Mouse (Mus musculus) neural tube, embryonic 12.5 days (tissue): Measurements from ENCODE around the gene Cpb1. TPM values are rescaled to one million over a fixed set of nuclear protein-coding genes. Genes with fewer than 3 reads are reported as not detected.

Experiments used
- ATAC-seq: fragments of 200-750 bp; cut with Nextera tagmentation; 2 replicates; pipeline ENCODE4 v1.8.0; 2017; ENCODE audit warnings: low read depth, mild to moderate bottlenecking, moderate TSS enrichment, moderate library complexity; ENCODE audit not compliant: low FRiP score
- H3K27ac ChIP-seq: fragments of 300-500 bp; sonication (generic); 2 replicates; pipeline ENCODE4 v1.5.1; 2016
- H3K27me3 ChIP-seq: fragments of 300-500 bp; sonication (generic); replicated peaks from 2 replicates; pipeline ENCODE4 v1.6.1; 2016; ENCODE audit warnings: mild to moderate bottlenecking
- H3K36me3 ChIP-seq: fragments of 300-500 bp; sonication (generic); 2 replicates; pipeline ENCODE4 v1.6.1; 2016; ENCODE audit warnings: mild to moderate bottlenecking
- H3K4me1 ChIP-seq: fragments of 300-500 bp; sonication (generic); 2 replicates; pipeline ENCODE4 v1.6.1; 2016
- H3K4me2 ChIP-seq: fragments of 300-500 bp; sonication (generic); replicated peaks from 2 replicates; pipeline ENCODE4 v1.6.1; 2016; ENCODE audit warnings: mild to moderate bottlenecking
- H3K4me3 ChIP-seq: fragments of 300-500 bp; sonication (generic); 2 replicates; pipeline ENCODE4 v1.5.1; 2016
- H3K9ac ChIP-seq: fragments of 300-500 bp; sonication (generic); 2 replicates; pipeline ENCODE4 v1.6.1; 2016; ENCODE audit warnings: mild to moderate bottlenecking
- H3K9me3 ChIP-seq: fragments of 300-500 bp; sonication (generic); 2 replicates; pipeline ENCODE4 v1.6.1; 2016; ENCODE audit warnings: mild to moderate bottlenecking
- WGBS: fragments of 180-500 bp; shearing (Covaris S2); methylation state at CpG from one replicate; pipeline ENCODE4 v1.1.7; 2016; 5-methylcytosine and 5-hydroxymethylcytosine counted together
- polyA plus RNA-seq: library from polyadenylated mRNA; unstranded; fragments of >200 nt; fragmentation: Nextera tagmentation; extraction: Ambion mirVana; gene quantifications from 2 replicates; pipeline ENCODE4 v1.2.1, GENCODE M21; 2016

The Cpb1 gene
- not detected in 2 replicates for polyA plus RNA-seq

DNA sequence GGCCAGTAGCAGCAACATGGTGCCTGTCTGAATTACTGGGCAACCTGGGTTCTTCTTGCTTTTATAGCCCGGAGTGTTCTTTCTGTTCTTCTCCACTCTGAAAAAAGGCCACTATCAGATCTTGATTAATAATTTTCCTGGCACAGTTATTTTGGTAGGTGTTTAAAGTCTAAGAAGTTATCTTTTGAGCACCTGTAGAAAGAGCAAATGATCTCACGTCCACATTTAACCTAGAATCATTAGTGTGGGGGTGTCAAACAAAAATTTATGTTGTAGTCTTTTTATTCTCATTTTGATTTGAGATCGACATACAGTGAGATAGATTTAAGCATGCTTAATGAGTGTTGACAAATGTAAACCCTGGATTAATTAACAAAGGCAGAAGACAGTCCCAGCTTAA, at the start of gene Cpb1:
Gene Cpb1 (minus strand): TSS at position 101 of the 400 bp plus-strand sequence.
- Histone ChIP-seq H3K27ac (no peak within 1 kb of the TSS), H3K4me2 (no peak within 1 kb of the TSS), H3K9ac (no peak within 1 kb of the TSS), H3K9me3 (no peaks in the 10 kb centered on the region), H3K27me3 (no peaks in the 10 kb centered on the region), H3K36me3 (no peaks in the 10 kb centered on the region), H3K4me1 (no peaks in the 10 kb centered on the region), H3K4me3 (no peak within 1 kb of the TSS)
- WGBS = 91% methylated on average over 3 of the region's 3 CpGs
- no peak for ATAC-seq

GRCm38 (mm10) chr3:20317233-20317632, 41.7 kb upstream of the Cpb1 start:
- no peak for ATAC-seq
- Histone ChIP-seq H3K27ac (no peak overlapping the region), H3K9ac (no peak overlapping the region), H3K4me1 (no peaks in the 10 kb centered on the region), H3K36me3 (no peaks in the 10 kb centered on the region), H3K27me3 (no peaks in the 10 kb centered on the region), H3K4me3 (no peak overlapping the region), H3K9me3 (no peaks in the 10 kb centered on the region), H3K4me2 (no peak overlapping the region)
- 14% methylated on average over 1 of the region's 1 CpGs for WGBS

GRCm38 (mm10) chr3:20309142-20309541, 33.6 kb upstream of the Cpb1 start:
- Histone ChIP-seq H3K36me3 (no peaks in the 10 kb centered on the region), H3K4me1 (no peaks in the 10 kb centered on the region), H3K27me3 (no peaks in the 10 kb centered on the region), H3K27ac (no peak overlapping the region), H3K9me3 (no peaks in the 10 kb centered on the region), H3K4me2 (no peak overlapping the region), H3K4me3 (no peak overlapping the region), H3K9ac (no peak overlapping the region)
- no peak for ATAC-seq
- 91% methylated on average over 4 of the region's 4 CpGs for WGBS

GRCm38 (mm10) chr3:20307256-20307655, 31.7 kb upstream of the Cpb1 start:
- H3K4me1 ChIP-seq = no peaks in the 10 kb centered on the region
- no peaks in the 10 kb centered on the region for H3K9me3 ChIP-seq
- 87% methylated on average over 4 of the region's 4 CpGs for WGBS
- H3K27ac ChIP-seq = no peak overlapping the region
- H3K4me2 ChIP-seq = no peak overlapping the region
- no peaks in the 10 kb centered on the region for H3K27me3 ChIP-seq
- no peak overlapping the region for H3K4me3 ChIP-seq
- no peak for ATAC-seq
- H3K36me3 ChIP-seq = no peaks in the 10 kb centered on the region
- no peak overlapping the region for H3K9ac ChIP-seq

- Histone ChIP-seq H3K27me3 (no peaks in the 10 kb centered on the region), H3K9ac (no peak overlapping the region), H3K4me2 (no peak overlapping the region), H3K36me3 (no peaks in the 10 kb centered on the region), H3K4me3 (no peak overlapping the region), H3K4me1 (no peaks in the 10 kb centered on the region), H3K9me3 (no peaks in the 10 kb centered on the region), H3K27ac (no peak overlapping the region)
- ATAC-seq = no peak
- 70% methylated on average over 2 of the region's 2 CpGs for WGBS
Observed at GRCm38 (mm10) chr3:20304758-20305352, 29.3 kb upstream of the Cpb1 start.

- Histone ChIP-seq H3K9ac (no peak overlapping the region), H3K9me3 (no peaks in the 10 kb centered on the region), H3K27ac (no peak overlapping the region), H3K36me3 (no peaks in the 10 kb centered on the region), H3K4me3 (no peak overlapping the region), H3K4me2 (no peak overlapping the region), H3K27me3 (no peaks in the 10 kb centered on the region), H3K4me1 (no peaks in the 10 kb centered on the region)
- no peak for ATAC-seq
- 88% methylated on average over 3 of the region's 3 CpGs for WGBS
Observed at GRCm38 (mm10) chr3:20295546-20295945, 20.0 kb upstream of the Cpb1 start.

GRCm38 (mm10) chr3:20294542-20295348, 19.2 kb upstream of the Cpb1 start:
- Histone ChIP-seq H3K9ac (no peak overlapping the region), H3K9me3 (no peaks in the 10 kb centered on the region), H3K27me3 (no peaks in the 10 kb centered on the region), H3K4me1 (no peaks in the 10 kb centered on the region), H3K36me3 (no peaks in the 10 kb centered on the region), H3K27ac (no peak overlapping the region), H3K4me2 (no peak overlapping the region), H3K4me3 (no peak overlapping the region)
- WGBS = 85% methylated on average over 9 of the region's 9 CpGs
- no peak for ATAC-seq

- Histone ChIP-seq H3K9ac (no peak overlapping the region), H3K27me3 (no peaks in the 10 kb centered on the region), H3K4me1 (no peaks in the 10 kb centered on the region), H3K27ac (no peak overlapping the region), H3K36me3 (no peaks in the 10 kb centered on the region), H3K4me2 (no peak overlapping the region), H3K9me3 (no peaks in the 10 kb centered on the region), H3K4me3 (no peak overlapping the region)
- ATAC-seq = no peak
Observed at GRCm38 (mm10) chr3:20291370-20291769, 15.8 kb upstream of the Cpb1 start.

- 90% methylated on average over 2 of the region's 2 CpGs for WGBS
- Histone ChIP-seq H3K9ac (no peak overlapping the region), H3K9me3 (no peaks in the 10 kb centered on the region), H3K4me3 (no peak overlapping the region), H3K4me2 (no peak overlapping the region), H3K27me3 (no peaks in the 10 kb centered on the region), H3K36me3 (no peaks in the 10 kb centered on the region), H3K27ac (no peak overlapping the region), H3K4me1 (no peaks in the 10 kb centered on the region)
- no peak for ATAC-seq
Observed at GRCm38 (mm10) chr3:20288761-20289160, 13.2 kb upstream of the Cpb1 start.

- Histone ChIP-seq H3K27ac (no peak overlapping the region), H3K4me2 (no peak overlapping the region), H3K9me3 (no peaks in the 10 kb centered on the region), H3K4me3 (no peak overlapping the region), H3K9ac (no peak overlapping the region), H3K4me1 (no peaks in the 10 kb centered on the region), H3K36me3 (no peaks in the 10 kb centered on the region), H3K27me3 (no peaks in the 10 kb centered on the region)
- no peak for ATAC-seq
- WGBS = 70% methylated on average over 1 of the region's 1 CpGs
Observed at GRCm38 (mm10) chr3:20281796-20282195, 6.3 kb upstream of the Cpb1 start.

DNA sequence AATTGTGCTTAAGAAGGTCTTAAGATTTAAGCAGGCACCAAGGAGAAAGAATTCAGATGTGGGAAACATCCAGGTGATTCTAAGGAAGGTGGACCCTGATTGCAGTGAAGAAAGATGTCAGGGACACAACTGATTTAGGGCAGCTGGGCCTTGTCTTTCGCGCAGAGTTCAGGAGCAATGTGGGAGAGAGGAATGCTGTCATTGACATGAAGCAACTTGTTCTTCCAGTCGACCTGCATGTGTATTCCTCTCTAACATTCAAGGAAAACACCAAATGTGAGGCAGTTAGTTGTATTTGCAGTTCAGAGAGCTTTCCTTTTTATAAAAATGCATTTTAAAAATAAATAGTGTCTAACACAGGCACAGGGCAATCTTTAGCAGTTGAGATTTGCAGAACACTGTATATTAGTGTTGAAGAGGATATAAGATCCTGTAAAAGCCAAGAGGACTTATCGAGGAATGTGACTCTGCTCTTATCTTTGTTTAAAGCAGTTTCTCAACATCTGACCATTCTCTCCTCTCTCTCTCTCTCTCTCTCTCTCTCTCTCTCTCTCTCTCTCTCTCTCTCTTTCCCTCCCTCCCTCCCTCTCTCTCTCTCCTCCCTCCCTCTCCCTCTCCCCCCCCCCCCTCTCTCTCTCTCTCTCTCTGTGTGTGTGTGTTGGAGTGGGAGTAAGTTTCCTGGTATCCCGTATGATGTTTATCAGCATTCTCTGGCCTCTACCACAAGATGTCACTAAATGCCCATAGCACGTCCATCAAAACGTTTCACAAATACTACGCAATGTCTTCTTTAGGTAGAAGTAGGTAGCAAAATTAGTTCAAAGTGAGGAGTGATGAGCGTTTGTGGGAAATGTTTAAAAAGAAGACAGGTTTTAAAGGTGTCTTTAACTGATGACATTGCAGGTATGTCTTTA, 20.7 kb downstream of the Cpb1 start:
- no peak overlapping the region for H3K4me2 ChIP-seq
- H3K9me3 ChIP-seq = no peaks in the 10 kb centered on the region
- H3K9ac ChIP-seq = no peak overlapping the region
- H3K4me3 ChIP-seq = no peak overlapping the region
- no peaks in the 10 kb centered on the region for H3K4me1 ChIP-seq
- no peaks in the 10 kb centered on the region for H3K27me3 ChIP-seq
- WGBS = 52% methylated on average over 9 of the region's 9 CpGs
- no peak overlapping the region for H3K27ac ChIP-seq
- no peaks in the 10 kb centered on the region for H3K36me3 ChIP-seq
- no peak for ATAC-seq

- Histone ChIP-seq H3K27me3 (no peaks in the 10 kb centered on the region), H3K4me1 (no peaks in the 10 kb centered on the region), H3K36me3 (no peaks in the 10 kb centered on the region), H3K27ac (no peak overlapping the region), H3K9ac (no peak overlapping the region), H3K4me3 (no peak overlapping the region), H3K9me3 (no peaks in the 10 kb centered on the region), H3K4me2 (no peak overlapping the region)
- WGBS = 93% methylated on average over 1 of the region's 1 CpGs
- ATAC-seq = no peak
Observed at GRCm38 (mm10) chr3:20243913-20244312, 31.6 kb downstream of the Cpb1 start.
